Mouse (Mus musculus): Measurements from ENCODE around the gene Nampt. TPM values are rescaled to one million over a fixed set of nuclear protein-coding genes. Genes with fewer than 3 reads are reported as not detected.

Gene Nampt
- polyA plus RNA-seq, 2 experiments: 15.8 to 18.4 TPM

DNA sequence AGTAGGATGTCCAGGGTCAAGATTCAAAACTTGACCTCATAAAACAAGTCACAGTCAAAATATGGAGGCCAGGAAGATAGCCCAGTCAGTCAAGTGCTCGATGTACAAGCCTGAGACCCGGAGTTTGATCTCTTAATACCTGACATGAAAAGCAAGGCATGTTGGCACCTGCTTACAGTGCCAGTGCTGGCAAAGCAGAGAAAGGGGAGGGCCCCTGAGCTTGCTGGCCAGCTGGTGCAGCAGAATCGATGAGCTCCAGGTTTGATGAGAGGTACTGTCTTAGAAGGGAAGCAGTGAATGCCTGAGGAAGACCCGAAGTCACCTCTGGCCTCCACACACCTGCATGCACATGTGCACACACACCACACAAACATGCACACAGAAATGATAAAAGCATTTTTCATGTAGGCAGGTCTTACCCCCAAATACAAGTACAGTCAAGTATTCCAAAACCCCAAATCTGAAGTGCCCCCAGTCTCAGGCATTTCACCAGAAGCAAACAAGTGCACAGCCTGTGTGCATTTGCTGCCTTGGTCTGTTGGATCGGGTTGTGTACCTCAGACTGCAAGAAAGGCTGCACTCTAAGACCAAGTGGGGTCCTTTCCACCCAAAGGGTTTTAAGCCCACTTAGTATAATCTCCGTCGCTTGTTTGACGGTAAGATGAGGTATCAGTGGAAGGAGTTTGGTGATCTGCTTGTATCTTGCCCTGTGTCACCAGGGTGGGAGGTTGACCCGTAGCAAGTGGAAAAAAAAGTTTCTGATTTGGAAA is 10.2 kb downstream of the Nampt start:
- Histone ChIP-seq H3K4me1 (ENCODE audit: control insufficient read depth, insufficient read depth, low read length) (no peaks in the 10 kb centered on the region), H3K9ac (ENCODE audit: low read depth, low read length, severe bottlenecking) (no peak overlapping the region), H3K9me3 (ENCODE audit: control insufficient read depth, low read length) (no peaks in the 10 kb centered on the region), H3K27ac (replicated peaks; ENCODE audit: low read depth, low read length) (no peak overlapping the region), H3K36me3 (ENCODE audit: control insufficient read depth, insufficient read depth, low read length) (peaks cover 8% of the 10 kb centered on the region), H3K4me2 (replicated peaks; ENCODE audit: low read depth, low read length, severe bottlenecking) (no peak overlapping the region), H3K27me3 (ENCODE audit: control insufficient read depth, insufficient read depth, low read length) (no peaks in the 10 kb centered on the region), H3K4me3 (replicated peaks; ENCODE audit: low read length) (no peak overlapping the region)
- 87% methylated on average over 9 of the region's 9 CpGs for WGBS
- no peak for TF ChIP-seq POLR2A (IDR thresholded peaks at IDR 0.05; ENCODE audit: borderline replicate concordance, extremely low read depth, insufficient read depth, insufficient read length)
- DNase-seq (ENCODE audit: low spot score): no peak
- no peak for ATAC-seq (ENCODE audit: low FRiP score, low read depth)

DNA sequence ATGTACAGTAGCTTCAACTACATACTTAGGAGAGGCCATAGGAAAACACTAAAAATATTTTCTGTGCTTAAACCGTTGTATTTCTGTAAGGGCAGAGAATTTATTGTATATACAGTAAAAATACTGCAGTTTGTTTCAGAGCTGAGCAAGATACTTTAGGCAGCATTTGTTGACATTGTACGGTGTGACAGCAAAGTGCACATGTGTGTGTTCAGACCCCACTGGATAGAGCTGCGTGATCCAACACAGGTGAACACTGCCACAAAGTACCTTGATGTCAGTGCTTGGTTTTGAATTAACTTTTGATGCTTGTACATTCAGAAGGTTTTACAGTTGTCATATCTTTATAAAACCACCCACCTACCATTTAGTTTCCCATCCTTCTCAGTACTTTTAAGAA is 12.7 kb downstream of the Nampt start:
- peaks cover 6% of the 10 kb centered on the region for H3K4me1 ChIP-seq (ENCODE audit: control insufficient read depth, insufficient read depth, low read length)
- H3K36me3 ChIP-seq (ENCODE audit: control insufficient read depth, insufficient read depth, low read length): peaks cover 8% of the 10 kb centered on the region
- DNase-seq (ENCODE audit: low spot score): no peak
- no peak overlapping the region for H3K4me3 ChIP-seq (replicated peaks; ENCODE audit: low read length)
- H3K27ac ChIP-seq (replicated peaks; ENCODE audit: low read depth, low read length): no peak overlapping the region
- ATAC-seq (ENCODE audit: low FRiP score, low read depth): no peak
- no peak for TF ChIP-seq POLR2A (IDR thresholded peaks at IDR 0.05; ENCODE audit: borderline replicate concordance, extremely low read depth, insufficient read depth, insufficient read length)
- WGBS: 92% methylated on average over 3 of the region's 3 CpGs
- H3K9me3 ChIP-seq (ENCODE audit: control insufficient read depth, low read length): no peaks in the 10 kb centered on the region
- H3K4me2 ChIP-seq (replicated peaks; ENCODE audit: low read depth, low read length, severe bottlenecking): no peak overlapping the region
- no peak overlapping the region for H3K9ac ChIP-seq (ENCODE audit: low read depth, low read length, severe bottlenecking)
- H3K27me3 ChIP-seq (ENCODE audit: control insufficient read depth, insufficient read depth, low read length): no peaks in the 10 kb centered on the region

DNA sequence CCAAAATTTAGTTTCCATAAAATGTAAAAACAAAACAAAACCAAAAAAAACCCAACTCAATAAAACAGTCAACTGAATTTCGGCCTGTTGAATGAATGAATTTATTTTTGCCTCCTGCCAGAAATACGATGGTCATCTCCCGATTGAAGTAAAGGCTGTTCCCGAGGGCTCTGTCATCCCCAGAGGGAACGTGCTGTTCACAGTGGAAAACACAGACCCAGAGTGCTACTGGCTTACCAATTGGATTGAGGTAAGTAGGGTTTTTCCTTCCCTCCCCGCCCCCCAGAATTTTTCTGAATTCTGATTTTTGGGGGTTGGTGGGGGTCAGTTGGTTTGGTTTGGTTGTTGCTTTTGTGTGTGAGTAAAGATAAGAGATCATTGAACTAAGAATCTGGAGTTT is 15.4 kb downstream of the Nampt start:
- Histone ChIP-seq H3K9ac (ENCODE audit: low read depth, low read length, severe bottlenecking) (no peak overlapping the region), H3K36me3 (ENCODE audit: control insufficient read depth, insufficient read depth, low read length) (peaks cover 28% of the 10 kb centered on the region), H3K4me3 (replicated peaks; ENCODE audit: low read length) (no peak overlapping the region), H3K9me3 (ENCODE audit: control insufficient read depth, low read length) (no peaks in the 10 kb centered on the region), H3K27me3 (ENCODE audit: control insufficient read depth, insufficient read depth, low read length) (no peaks in the 10 kb centered on the region), H3K27ac (replicated peaks; ENCODE audit: low read depth, low read length) (0 out of 2 replicates have a peak overlapping the region, but pooled peaks have one; percentile 22), H3K4me1 (ENCODE audit: control insufficient read depth, insufficient read depth, low read length) (peaks cover 6% of the 10 kb centered on the region), H3K4me2 (replicated peaks; ENCODE audit: low read depth, low read length, severe bottlenecking) (no peak overlapping the region)
- WGBS: 70% methylated on average over 6 of the region's 6 CpGs
- ATAC-seq (ENCODE audit: low FRiP score, low read depth) (no peak), DNase-seq (ENCODE audit: low spot score) (no peak)
- no peak for TF ChIP-seq POLR2A (IDR thresholded peaks at IDR 0.05; ENCODE audit: borderline replicate concordance, extremely low read depth, insufficient read depth, insufficient read length)

DNA sequence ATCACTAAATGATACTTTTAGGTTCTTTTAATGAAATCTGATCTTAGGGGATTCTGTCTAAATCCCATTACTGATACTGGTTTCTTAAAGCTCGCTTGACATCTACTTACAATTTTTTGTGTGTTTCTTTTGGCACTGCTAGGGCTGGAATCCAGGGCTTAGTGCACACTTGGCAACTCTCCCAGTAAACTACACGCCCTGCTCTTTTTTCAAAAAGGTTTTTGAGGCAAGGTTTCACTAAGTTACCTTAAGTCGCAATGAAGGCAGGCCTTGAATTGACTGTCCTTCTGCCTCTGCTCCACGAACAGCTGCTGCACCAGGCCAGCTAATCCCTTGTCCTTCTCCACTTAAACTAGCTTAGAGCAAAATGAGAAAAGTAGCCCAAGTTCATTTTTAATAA is 15.9 kb downstream of the Nampt start:
- Histone ChIP-seq H3K9ac (ENCODE audit: low read depth, low read length, severe bottlenecking) (no peak overlapping the region), H3K4me3 (replicated peaks; ENCODE audit: low read length) (no peak overlapping the region), H3K27ac (replicated peaks; ENCODE audit: low read depth, low read length) (no peak overlapping the region), H3K4me2 (replicated peaks; ENCODE audit: low read depth, low read length, severe bottlenecking) (no peak overlapping the region), H3K27me3 (ENCODE audit: control insufficient read depth, insufficient read depth, low read length) (no peaks in the 10 kb centered on the region), H3K36me3 (ENCODE audit: control insufficient read depth, insufficient read depth, low read length) (peaks cover 28% of the 10 kb centered on the region), H3K9me3 (ENCODE audit: control insufficient read depth, low read length) (no peaks in the 10 kb centered on the region), H3K4me1 (ENCODE audit: control insufficient read depth, insufficient read depth, low read length) (peaks cover 6% of the 10 kb centered on the region)
- TF ChIP-seq POLR2A (IDR thresholded peaks at IDR 0.05; ENCODE audit: borderline replicate concordance, extremely low read depth, insufficient read depth, insufficient read length): no peak
- WGBS: 45% methylated on average over 4 of the region's 4 CpGs
- ATAC-seq (ENCODE audit: low FRiP score, low read depth): no peak
- peak; percentile 75 for DNase-seq (ENCODE audit: low spot score)

DNA sequence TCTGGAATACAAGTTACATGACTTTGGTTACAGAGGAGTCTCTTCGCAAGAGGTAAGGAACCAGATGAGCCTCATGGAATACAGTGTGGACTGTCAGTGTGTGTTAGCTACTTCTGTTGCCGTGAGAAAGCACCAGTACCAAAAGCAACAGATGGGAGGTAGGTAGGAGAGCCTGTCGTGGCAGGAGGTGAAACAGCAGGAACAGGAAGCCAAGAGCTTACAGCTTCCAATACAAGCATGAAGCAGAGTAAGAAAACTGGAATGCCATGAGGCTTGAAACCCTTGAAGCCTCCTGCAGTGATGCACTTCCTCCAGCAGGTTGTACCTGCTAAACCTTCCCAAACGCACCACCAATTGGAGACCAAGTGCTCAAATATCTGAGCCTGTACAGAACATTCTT is 19.1 kb downstream of the Nampt start:
- no peak overlapping the region for H3K4me3 ChIP-seq (replicated peaks; ENCODE audit: low read length)
- no peak for TF ChIP-seq POLR2A (IDR thresholded peaks at IDR 0.05; ENCODE audit: borderline replicate concordance, extremely low read depth, insufficient read depth, insufficient read length)
- WGBS: 79% methylated on average over 4 of the region's 4 CpGs
- H3K9me3 ChIP-seq (ENCODE audit: control insufficient read depth, low read length): no peaks in the 10 kb centered on the region
- no peak for ATAC-seq (ENCODE audit: low FRiP score, low read depth)
- H3K9ac ChIP-seq (ENCODE audit: low read depth, low read length, severe bottlenecking): no peak overlapping the region
- no peaks in the 10 kb centered on the region for H3K27me3 ChIP-seq (ENCODE audit: control insufficient read depth, insufficient read depth, low read length)
- peaks cover 53% of the 10 kb centered on the region for H3K36me3 ChIP-seq (ENCODE audit: control insufficient read depth, insufficient read depth, low read length)
- DNase-seq (ENCODE audit: low spot score): no peak
- no peak overlapping the region for H3K27ac ChIP-seq (replicated peaks; ENCODE audit: low read depth, low read length)
- no peak overlapping the region for H3K4me2 ChIP-seq (replicated peaks; ENCODE audit: low read depth, low read length, severe bottlenecking)
- peaks cover 6% of the 10 kb centered on the region for H3K4me1 ChIP-seq (ENCODE audit: control insufficient read depth, insufficient read depth, low read length)
